Comparison of ENCODE assay signal across 26 mouse cellular contexts in genomic region chr14:27775367-27775766, GRCm38 (mm10).
DNase-seq lines count a peak whose midpoint lies in the region; ATAC-seq and TF ChIP-seq lines count a peak whose summit lies in the region.
"Had no signal": no experiment of that assay in that cellular context is flagged by ENCODE, and none has a peak within 500 bp of the region (broad histone marks: within the 10 kb centered on the region; RNA-seq: fewer than 3 reads in every experiment).

No protein-coding gene starts in this region.

- DNase-seq in kidney, adult 2 months, result peak; percentile 30
- peak; percentile 5 to 18 for DNase-seq in kidney, postnatal 36 days
- DNase-seq in Muller cell, postnatal 12 days (ENCODE audit: inconsistent ontology term), result peak; percentile 26
- DNase-seq in frontal cortex, postnatal 25 days (ENCODE audit: low spot score in 2 of 2), result no peak
- DNase-seq: adrenal gland, postnatal 10 days; adrenal gland, postnatal 36 days; B cell, adult 2 months; cerebellum, adult 18-20 months; cerebellum, adult 9-10 months; cerebellum, postnatal 14 days; forebrain, postnatal 0 days; gastrocnemius, postnatal 25 days; heart, adult 18-20 months; heart, postnatal 10 days; heart, postnatal 36 days had no signal

- TF ChIP-seq CTCF in kidney, adult 2 months (conservative IDR thresholded peaks at IDR 0.05; ENCODE audit: insufficient read depth, insufficient read length, low read depth, low read length), result no peak
- TF ChIP-seq CTCF in embryonic fibroblast, embryonic 13.5 days (IDR thresholded peaks at IDR 0.05; ENCODE audit: borderline replicate concordance, insufficient read depth, low read length), result no peak

- WGBS in kidney, adult 2 months, result 45% methylated on average over 5 of the region's 5 CpGs
- WGBS in kidney, embryonic 15.5 days, result 73% methylated on average over 5 of the region's 5 CpGs
- WGBS in kidney, embryonic 14.5 days, result 84% methylated on average over 5 of the region's 5 CpGs

- no peak overlapping the region for H3K9ac ChIP-seq in kidney, embryonic 15.5 days
- no peak overlapping the region for H3K9ac ChIP-seq in kidney, embryonic 14.5 days (ENCODE audit: low read depth, low read length)
- H3K9ac ChIP-seq: forebrain, postnatal 0 days; heart, embryonic 12.5 days; heart, embryonic 15.5 days; hindbrain, embryonic 13.5 days had no signal

- ATAC-seq in kidney, embryonic 15.5 days (replicated peaks; ENCODE audit: low FRiP score), result no peak
- ATAC-seq in kidney, embryonic 14.5 days (ENCODE audit: low FRiP score, low TSS enrichment), result no peak
- ATAC-seq: forebrain, embryonic 14.5 days; forebrain, postnatal 0 days; hindbrain, embryonic 16.5 days had no signal

- H3K27ac ChIP-seq in kidney, adult 2 months (ENCODE audit: insufficient read depth, low read depth, low read length), result no peak overlapping the region
- H3K27ac ChIP-seq in kidney, embryonic 15.5 days, result no peak overlapping the region
- no peak overlapping the region for H3K27ac ChIP-seq in kidney, embryonic 14.5 days (ENCODE audit: low read depth, low read length)
- peak overlapping the region; percentile 59; the same call in 1 of the 2 replicates for H3K27ac ChIP-seq in embryonic fibroblast, embryonic 13.5 days (ENCODE audit: insufficient read depth, low read length)
- H3K27ac ChIP-seq: heart, embryonic 15.5 days; hindbrain, embryonic 10.5 days; hindbrain, embryonic 13.5 days had no signal

- no peak overlapping the region for H3K4me3 ChIP-seq in kidney, adult 2 months (ENCODE audit: insufficient read depth, low read depth, low read length)
- H3K4me3 ChIP-seq in kidney, embryonic 15.5 days (replicated peaks), result no peak overlapping the region
- no peak overlapping the region for H3K4me3 ChIP-seq in kidney, embryonic 14.5 days (ENCODE audit: low read length)
- H3K4me3 ChIP-seq in embryonic fibroblast, embryonic 13.5 days (ENCODE audit: insufficient read depth, low read length), result no peak overlapping the region
- H3K4me3 ChIP-seq: heart, embryonic 12.5 days; heart, embryonic 15.5 days; hindbrain, embryonic 10.5 days; hindbrain, embryonic 13.5 days had no signal

- H3K27me3 ChIP-seq in kidney, adult 2 months (replicated peaks; ENCODE audit: control insufficient read depth, insufficient read depth, low read length), result no peaks in the 10 kb centered on the region
- H3K27me3 ChIP-seq in kidney, embryonic 15.5 days, result no peaks in the 10 kb centered on the region
- H3K27me3 ChIP-seq in kidney, embryonic 14.5 days (ENCODE audit: control insufficient read depth, insufficient read depth, low read length), result no peaks in the 10 kb centered on the region
- H3K27me3 ChIP-seq: CH12.LX; heart, embryonic 12.5 days; heart, embryonic 15.5 days; hindbrain, embryonic 13.5 days had no signal

- H3K4me2 ChIP-seq in kidney, embryonic 15.5 days, result no peak overlapping the region
- H3K4me2 ChIP-seq in kidney, embryonic 14.5 days (replicated peaks; ENCODE audit: low read depth, low read length), result no peak overlapping the region
- H3K4me2 ChIP-seq: heart, embryonic 12.5 days; heart, embryonic 15.5 days; hindbrain, embryonic 13.5 days had no signal

- H3K36me3 ChIP-seq in kidney, adult 2 months (ENCODE audit: control insufficient read depth, insufficient read depth, low read length), result no peaks in the 10 kb centered on the region
- H3K36me3 ChIP-seq in kidney, embryonic 15.5 days, result no peaks in the 10 kb centered on the region
- H3K36me3 ChIP-seq in kidney, embryonic 14.5 days (ENCODE audit: control insufficient read depth, insufficient read depth, low read length), result no peaks in the 10 kb centered on the region
- H3K36me3 ChIP-seq: G1E; heart, embryonic 12.5 days; heart, embryonic 15.5 days; hindbrain, embryonic 10.5 days had no signal

- H3K4me1 ChIP-seq in kidney, adult 2 months (ENCODE audit: control insufficient read depth, insufficient read depth, low read length), result no peaks in the 10 kb centered on the region
- H3K4me1 ChIP-seq in kidney, embryonic 15.5 days, result no peaks in the 10 kb centered on the region
- no peaks in the 10 kb centered on the region for H3K4me1 ChIP-seq in kidney, embryonic 14.5 days (ENCODE audit: control insufficient read depth, insufficient read depth, low read length)
- H3K4me1 ChIP-seq in embryonic fibroblast, embryonic 13.5 days (ENCODE audit: control insufficient read depth, insufficient read depth, low read length), result peaks cover 5% of the 10 kb centered on the region
- H3K4me1 ChIP-seq: heart, embryonic 12.5 days; heart, embryonic 15.5 days; hindbrain, embryonic 10.5 days; hindbrain, embryonic 13.5 days had no signal

- no peaks in the 10 kb centered on the region for H3K9me3 ChIP-seq in kidney, embryonic 15.5 days (replicated peaks)
- no peaks in the 10 kb centered on the region for H3K9me3 ChIP-seq in kidney, embryonic 14.5 days (ENCODE audit: control insufficient read depth, low read length)
- H3K9me3 ChIP-seq: heart, embryonic 12.5 days; heart, embryonic 15.5 days; hindbrain, embryonic 10.5 days; hindbrain, embryonic 13.5 days had no signal

- TF ChIP-seq POLR2A in kidney, adult 2 months (IDR thresholded peaks at IDR 0.05; ENCODE audit: low read depth, low read length), result no peak
- TF ChIP-seq POLR2A in embryonic fibroblast, embryonic 13.5 days (IDR thresholded peaks at IDR 0.05; ENCODE audit: low read depth, low read length), result no peak

Comparison
In these comparisons a context has a peak if more than half of its experiments do, and no peak if none do; other contexts are left out.
1. DNase-seq: peak in kidney, adult 2 months (single experiment), kidney, postnatal 36 days (2 of 2) and Muller cell, postnatal 12 days (single experiment); none in frontal cortex, postnatal 25 days (0 of 2).